Mouse (Mus musculus): ENCODE data around the gene Clmn. TPM values are rescaled to one million over a fixed set of nuclear protein-coding genes. Genes with fewer than 3 reads are reported as not detected.

Gene Clmn
- total and polyA plus RNA-seq, 2 experiments from 2014 or later = 0.31 TPM

DNA sequence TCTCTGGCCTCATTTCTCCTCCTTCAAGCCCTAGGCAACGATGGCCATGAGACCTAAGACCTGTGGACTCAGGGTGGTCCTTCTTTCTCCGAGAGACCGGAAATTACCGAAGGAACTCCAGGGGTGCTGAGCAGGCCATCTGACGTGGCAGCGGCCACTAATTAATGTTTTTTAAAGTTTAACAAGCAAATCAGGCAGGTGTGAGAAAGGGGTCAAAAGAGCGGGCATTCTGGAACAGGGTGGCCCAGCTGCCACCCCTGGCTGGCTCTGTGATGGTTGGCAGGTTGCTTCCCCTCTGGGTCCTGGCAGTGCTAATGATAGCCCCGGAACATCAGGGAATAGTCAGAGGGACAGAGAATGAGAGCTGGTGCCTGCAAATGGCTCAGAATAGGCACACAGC lies 42.7 kb downstream of the Clmn start:
- H3K4me2 ChIP-seq (ENCODE audit: low read depth, low read length) = no peak overlapping the region
- H3K36me3 ChIP-seq (replicated peaks; ENCODE audit: control insufficient read depth, insufficient read depth, low read length) = no peaks in the 10 kb centered on the region
- H3K9ac ChIP-seq (replicated peaks; ENCODE audit: low read depth, low read length) = no peak overlapping the region
- WGBS = 86% methylated on average over 8 of the region's 8 CpGs
- ATAC-seq (ENCODE audit: insufficient read depth, low read depth) (no peak), DNase-seq (ENCODE audit: low spot score) (no peak)
- H3K27me3 ChIP-seq (ENCODE audit: control insufficient read depth, insufficient read depth, low read length) = no peaks in the 10 kb centered on the region
- no peak overlapping the region for H3K27ac ChIP-seq (ENCODE audit: low read depth)
- TF ChIP-seq CTCF (IDR thresholded peaks at IDR 0.05; ENCODE audit: low read depth) (no peak), EP300 (IDR thresholded peaks at IDR 0.05; ENCODE audit: low read depth) (no peak)
- H3K4me3 ChIP-seq (ENCODE audit: low read depth, low read length) = no peak overlapping the region
- no peaks in the 10 kb centered on the region for H3K9me3 ChIP-seq (replicated peaks; ENCODE audit: control insufficient read depth, low read length)
- peaks cover 46% of the 10 kb centered on the region for H3K4me1 ChIP-seq (ENCODE audit: control insufficient read depth, insufficient read depth)

DNA sequence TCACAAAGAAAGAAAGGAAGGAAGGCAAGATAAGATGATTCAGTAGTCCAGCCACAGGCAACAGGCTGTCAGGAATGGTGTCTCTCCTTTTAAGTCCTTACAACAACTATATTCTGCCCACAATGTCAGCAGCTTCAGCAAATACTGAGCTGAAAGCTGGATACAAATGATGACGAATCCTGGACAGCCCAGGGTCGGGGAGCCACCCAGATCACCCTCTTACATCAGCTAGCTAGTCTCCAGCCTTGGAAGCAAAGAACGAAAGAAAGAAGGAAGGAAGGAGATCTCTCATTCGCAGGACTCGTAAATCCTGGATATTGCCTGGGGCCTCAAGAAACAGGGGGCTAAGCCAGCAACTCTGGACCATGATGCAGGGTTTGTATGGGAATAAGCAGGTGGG lies 44.8 kb downstream of the Clmn start:
- H3K9me3 ChIP-seq (replicated peaks; ENCODE audit: control insufficient read depth, low read length) = no peaks in the 10 kb centered on the region
- H3K4me1 ChIP-seq (ENCODE audit: control insufficient read depth, insufficient read depth) = peaks cover 45% of the 10 kb centered on the region
- no peaks in the 10 kb centered on the region for H3K36me3 ChIP-seq (replicated peaks; ENCODE audit: control insufficient read depth, insufficient read depth, low read length)
- ATAC-seq (ENCODE audit: insufficient read depth, low read depth) (no peak), DNase-seq (ENCODE audit: low spot score) (no peak)
- no peaks in the 10 kb centered on the region for H3K27me3 ChIP-seq (ENCODE audit: control insufficient read depth, insufficient read depth, low read length)
- WGBS = 70% methylated on average over 5 of the region's 5 CpGs
- no peak overlapping the region for H3K9ac ChIP-seq (replicated peaks; ENCODE audit: low read depth, low read length)
- no peak overlapping the region for H3K27ac ChIP-seq (ENCODE audit: low read depth)
- no peak overlapping the region for H3K4me3 ChIP-seq (ENCODE audit: low read depth, low read length)
- TF ChIP-seq CTCF (IDR thresholded peaks at IDR 0.05; ENCODE audit: low read depth) (no peak), EP300 (IDR thresholded peaks at IDR 0.05; ENCODE audit: low read depth) (no peak)
- H3K4me2 ChIP-seq (ENCODE audit: low read depth, low read length) = no peak overlapping the region

DNA sequence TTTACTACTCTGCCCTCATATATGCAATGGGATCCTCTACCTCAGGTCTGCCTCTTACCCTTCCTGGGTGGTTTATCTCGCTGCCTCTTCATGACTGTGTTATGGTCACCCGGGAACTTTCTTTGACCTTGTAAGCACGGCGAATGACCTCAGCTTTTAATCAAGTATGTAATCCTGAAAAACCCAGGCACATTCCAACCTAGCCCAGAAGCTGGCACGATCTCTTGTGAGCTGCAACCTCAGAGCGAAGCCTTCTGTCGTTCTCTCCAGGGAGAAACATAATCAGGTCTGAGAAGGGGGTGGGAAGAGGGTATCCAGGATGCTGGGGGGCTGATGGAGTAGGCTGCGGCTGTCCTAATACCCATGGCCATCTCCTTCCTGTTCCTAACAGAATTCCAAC lies 45.8 kb downstream of the Clmn start:
- Histone ChIP-seq H3K9ac (replicated peaks; ENCODE audit: low read depth, low read length) (no peak overlapping the region), H3K4me1 (ENCODE audit: control insufficient read depth, insufficient read depth) (peaks cover 37% of the 10 kb centered on the region)
- no peak for TF ChIP-seq EP300 (IDR thresholded peaks at IDR 0.05; ENCODE audit: low read depth)

DNA sequence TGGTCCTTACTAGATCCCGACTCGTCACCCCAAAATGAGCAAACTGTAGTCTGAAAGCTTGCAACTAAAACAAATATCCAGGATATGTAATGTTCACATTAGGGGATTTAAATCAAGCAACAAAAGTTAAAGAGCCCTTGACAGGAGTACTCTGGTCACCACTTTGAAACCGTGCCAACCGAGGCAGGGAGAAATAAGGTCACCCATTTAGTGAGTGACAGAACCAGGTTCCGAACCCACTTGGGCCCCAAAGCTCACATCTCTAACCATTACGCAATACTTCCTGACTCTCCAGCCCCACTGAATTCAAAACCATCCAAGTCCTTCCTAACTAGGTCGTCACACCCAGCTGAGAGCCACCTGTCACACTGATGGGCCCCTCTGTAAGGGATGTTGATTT lies 46.8 kb downstream of the Clmn start:
- H3K4me1 ChIP-seq (ENCODE audit: control insufficient read depth, insufficient read depth) = peaks cover 30% of the 10 kb centered on the region

More for the DNA sequence above, 45.8 kb downstream of the Clmn start:
- Histone ChIP-seq H3K4me3 (ENCODE audit: low read depth, low read length) (no peak overlapping the region), H3K9me3 (replicated peaks; ENCODE audit: control insufficient read depth, low read length) (no peaks in the 10 kb centered on the region), H3K4me2 (ENCODE audit: low read depth, low read length) (no peak overlapping the region), H3K36me3 (replicated peaks; ENCODE audit: control insufficient read depth, insufficient read depth, low read length) (no peaks in the 10 kb centered on the region), H3K27ac (ENCODE audit: low read depth) (no peak overlapping the region), H3K27me3 (ENCODE audit: control insufficient read depth, insufficient read depth, low read length) (no peaks in the 10 kb centered on the region)
- peak; percentile 26 for DNase-seq (ENCODE audit: low spot score)
- 21% methylated on average over 8 of the region's 8 CpGs for WGBS
- ATAC-seq (ENCODE audit: insufficient read depth, low read depth) = no peak

DNA sequence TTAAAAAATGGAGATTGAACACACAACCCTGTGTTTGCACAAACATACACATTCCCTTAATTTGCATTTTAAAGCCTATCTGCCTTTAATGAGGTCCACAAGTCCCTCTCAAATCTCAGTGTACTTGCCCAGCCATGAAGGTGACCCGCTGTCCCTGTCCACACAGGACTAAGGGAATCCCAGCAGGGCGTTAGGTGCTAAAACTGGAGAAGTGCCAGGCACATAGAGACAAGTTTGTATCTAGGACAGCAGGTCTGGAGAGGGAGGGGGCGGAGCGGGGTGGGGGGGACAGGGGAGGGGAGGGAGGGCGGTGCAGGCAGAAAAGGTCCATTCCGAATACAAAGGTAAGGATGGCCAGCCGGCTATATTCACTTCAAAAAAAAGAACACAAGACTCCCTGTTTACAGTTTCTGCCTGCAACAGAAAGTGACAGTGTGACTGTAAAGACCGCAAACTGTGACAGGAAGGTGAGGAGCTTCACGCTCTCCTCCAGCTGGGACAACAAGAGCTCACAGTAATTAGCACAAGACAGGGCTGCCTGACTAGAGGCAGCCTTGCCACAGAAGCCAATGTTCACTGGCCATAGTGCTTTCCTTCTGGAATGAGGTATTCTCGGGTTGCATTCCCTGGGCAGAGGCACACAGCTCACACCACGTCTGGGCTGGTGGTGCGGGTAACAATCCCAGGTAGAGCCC lies 47.6 kb downstream of the Clmn start:
- DNase-seq (ENCODE audit: low spot score) (peak; percentile 71), ATAC-seq (ENCODE audit: insufficient read depth, low read depth) (peak; percentile 86)
- Histone ChIP-seq H3K4me1 (ENCODE audit: control insufficient read depth, insufficient read depth) (peaks cover 30% of the 10 kb centered on the region), H3K36me3 (replicated peaks; ENCODE audit: control insufficient read depth, insufficient read depth, low read length) (no peaks in the 10 kb centered on the region), H3K9ac (replicated peaks; ENCODE audit: low read depth, low read length) (no peak overlapping the region), H3K4me3 (ENCODE audit: low read depth, low read length) (no peak overlapping the region), H3K9me3 (replicated peaks; ENCODE audit: control insufficient read depth, low read length) (no peaks in the 10 kb centered on the region), H3K4me2 (ENCODE audit: low read depth, low read length) (no peak overlapping the region; the same call in 1 of the 2 replicates), H3K27ac (ENCODE audit: low read depth) (peak overlapping the region; percentile 68), H3K27me3 (ENCODE audit: control insufficient read depth, insufficient read depth, low read length) (no peaks in the 10 kb centered on the region)
- TF ChIP-seq EP300 (IDR thresholded peaks at IDR 0.05; ENCODE audit: low read depth) (no peak), CTCF (IDR thresholded peaks at IDR 0.05; ENCODE audit: low read depth) (no peak)
- WGBS = 29% methylated on average over 12 of the region's 12 CpGs

More for the DNA sequence above, 46.8 kb downstream of the Clmn start:
- peak overlapping the region; percentile 68; the same call in 1 of the 2 replicates for H3K27ac ChIP-seq (ENCODE audit: low read depth)
- ATAC-seq (ENCODE audit: insufficient read depth, low read depth) (no peak), DNase-seq (ENCODE audit: low spot score) (no peak)
- no peaks in the 10 kb centered on the region for H3K9me3 ChIP-seq (replicated peaks; ENCODE audit: control insufficient read depth, low read length)
- no peak overlapping the region for H3K9ac ChIP-seq (replicated peaks; ENCODE audit: low read depth, low read length)
- 64% methylated on average over 7 of the region's 7 CpGs for WGBS
- TF ChIP-seq CTCF (IDR thresholded peaks at IDR 0.05; ENCODE audit: low read depth) = no peak
- H3K36me3 ChIP-seq (replicated peaks; ENCODE audit: control insufficient read depth, insufficient read depth, low read length) = no peaks in the 10 kb centered on the region
- H3K4me2 ChIP-seq (ENCODE audit: low read depth, low read length) = no peak overlapping the region
- no peaks in the 10 kb centered on the region for H3K27me3 ChIP-seq (ENCODE audit: control insufficient read depth, insufficient read depth, low read length)
- no peak overlapping the region for H3K4me3 ChIP-seq (ENCODE audit: low read depth, low read length)

DNA sequence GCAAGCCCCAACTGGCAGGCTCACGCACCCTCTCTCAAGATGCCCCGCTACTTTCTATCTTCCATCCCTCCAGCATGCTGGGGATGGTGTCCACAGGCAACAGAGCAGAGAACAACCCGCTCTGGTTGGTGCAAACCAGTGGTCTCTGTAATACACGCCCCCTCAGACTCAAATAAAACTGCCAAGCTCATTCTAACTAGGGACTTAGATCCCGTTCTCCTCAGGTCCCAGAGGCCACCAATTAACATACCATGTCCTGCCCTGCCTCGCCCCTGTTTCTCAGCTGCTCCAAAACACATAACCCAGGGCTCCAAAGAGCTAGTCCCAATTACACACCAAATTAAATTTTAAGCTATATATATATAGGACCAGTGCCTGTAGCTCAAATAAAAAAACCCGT lies 50.6 kb downstream of the Clmn start:
- Histone ChIP-seq H3K27me3 (ENCODE audit: control insufficient read depth, insufficient read depth, low read length) (no peaks in the 10 kb centered on the region), H3K4me1 (ENCODE audit: control insufficient read depth, insufficient read depth) (peaks cover 25% of the 10 kb centered on the region), H3K4me3 (ENCODE audit: low read depth, low read length) (no peak overlapping the region), H3K4me2 (ENCODE audit: low read depth, low read length) (no peak overlapping the region), H3K27ac (ENCODE audit: low read depth) (no peak overlapping the region), H3K36me3 (replicated peaks; ENCODE audit: control insufficient read depth, insufficient read depth, low read length) (no peaks in the 10 kb centered on the region), H3K9ac (replicated peaks; ENCODE audit: low read depth, low read length) (no peak overlapping the region), H3K9me3 (replicated peaks; ENCODE audit: control insufficient read depth, low read length) (no peaks in the 10 kb centered on the region)
- no peak for ATAC-seq (ENCODE audit: insufficient read depth, low read depth)
- DNase-seq (ENCODE audit: low spot score) = no peak
- TF ChIP-seq CTCF (IDR thresholded peaks at IDR 0.05; ENCODE audit: low read depth) (no peak), EP300 (IDR thresholded peaks at IDR 0.05; ENCODE audit: low read depth) (no peak)
- 84% methylated on average over 7 of the region's 7 CpGs for WGBS

Measured in heart, postnatal 0 days (tissue).